Mouse (Mus musculus) megakaryocyte-erythroid progenitor cell, adult 5-6 weeks (primary cell): Measurements from ENCODE around the gene Smyd2. TPM values are rescaled to one million over a fixed set of nuclear protein-coding genes. Genes with fewer than 3 reads are reported as not detected.
A peak's percentile ranks its signal among the peaks of the same experiment; 100 is the strongest.

Experiments
- ATAC-seq: replicated peaks from 2 replicates; pipeline ENCODE4 v1.8.0; 2016; ENCODE audit warnings: mild to moderate bottlenecking, inconsistent platforms; ENCODE audit not compliant: severe bottlenecking, poor library complexity, low FRiP score, low TSS enrichment
- total RNA-seq, 2 experiments: library from RNA; stranded (forward) in 1 of 2; stranded (reverse) in 1 of 2; fragments of 200-1000, 215-1000 nt in 1 of 2; fragments of >200 nt in 1 of 2; fragmentation: Nextera tagmentation in 1 of 2; gene quantifications; 2 replicates each; pipeline ENCODE4 v1.2.3; 2014 to 2017

Gene Smyd2
- 101 and 125 TPM in 2 replicates for total RNA-seq (2014; fragmentation: Nextera tagmentation)
- 152 and 155 TPM in 2 replicates for total RNA-seq (2017)

DNA sequence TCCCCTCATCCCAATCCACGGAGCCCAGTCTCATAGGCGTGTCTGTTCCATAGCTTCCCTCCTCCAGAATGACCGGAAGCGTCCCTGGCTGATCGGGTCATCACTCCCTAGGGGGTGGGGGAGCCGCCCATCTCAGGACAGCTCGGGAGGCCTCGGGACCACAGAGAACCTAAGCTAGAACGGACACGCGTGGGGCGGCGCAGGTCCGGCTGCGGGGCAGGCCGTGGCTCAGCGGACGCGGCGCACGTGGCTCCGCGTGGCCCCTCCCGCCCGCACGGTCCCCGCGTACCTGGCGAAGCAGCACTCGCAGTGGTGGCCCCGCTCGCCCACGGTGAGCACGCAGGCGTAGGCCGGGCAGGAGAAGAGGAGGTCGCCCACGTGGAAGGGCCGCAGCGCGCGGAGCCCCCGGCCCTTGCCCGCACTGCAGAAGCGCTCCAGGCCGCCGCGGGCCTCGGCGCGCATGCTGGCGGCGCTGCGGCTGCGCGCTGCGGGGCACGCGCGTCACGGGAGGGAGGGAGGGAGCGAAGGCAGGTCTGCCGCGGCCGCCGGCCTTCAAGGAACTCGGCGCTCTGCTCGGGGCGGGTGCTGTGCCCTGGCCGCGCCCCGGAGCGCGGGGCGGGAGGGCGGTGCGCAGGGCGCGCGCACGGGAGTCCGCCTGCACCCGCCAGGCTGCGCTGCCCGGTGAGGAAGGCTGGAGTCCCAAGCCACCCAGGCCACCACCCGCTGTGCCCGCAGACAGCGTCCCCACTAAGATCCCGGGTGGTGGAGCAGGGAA lies at the start of gene Smyd2:
Gene Smyd2 (minus strand): TSS at position 546 of the 775 bp plus-strand sequence.
- peak; percentile 87 for ATAC-seq

DNA sequence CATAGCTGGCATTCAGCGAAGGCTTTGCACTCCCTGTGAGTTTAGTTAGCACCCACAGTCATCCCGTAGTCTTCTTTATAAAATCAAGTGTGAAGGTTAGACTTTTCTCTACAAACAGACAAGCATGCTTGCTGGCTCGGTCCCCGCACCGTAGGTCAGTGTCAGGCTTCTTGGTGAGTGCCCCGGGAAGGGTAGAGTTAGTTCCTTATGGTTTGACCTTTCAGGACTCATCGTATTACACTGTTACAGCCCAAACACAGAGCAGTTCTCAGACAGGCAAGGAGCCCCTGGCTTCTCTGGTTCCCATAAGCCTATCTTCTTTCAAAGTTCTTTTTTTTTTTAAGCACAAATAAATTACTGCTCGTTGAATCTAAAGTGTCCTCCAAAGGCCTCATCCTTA lies 48.2 kb upstream of the Smyd2 start:
- no peak for ATAC-seq

DNA sequence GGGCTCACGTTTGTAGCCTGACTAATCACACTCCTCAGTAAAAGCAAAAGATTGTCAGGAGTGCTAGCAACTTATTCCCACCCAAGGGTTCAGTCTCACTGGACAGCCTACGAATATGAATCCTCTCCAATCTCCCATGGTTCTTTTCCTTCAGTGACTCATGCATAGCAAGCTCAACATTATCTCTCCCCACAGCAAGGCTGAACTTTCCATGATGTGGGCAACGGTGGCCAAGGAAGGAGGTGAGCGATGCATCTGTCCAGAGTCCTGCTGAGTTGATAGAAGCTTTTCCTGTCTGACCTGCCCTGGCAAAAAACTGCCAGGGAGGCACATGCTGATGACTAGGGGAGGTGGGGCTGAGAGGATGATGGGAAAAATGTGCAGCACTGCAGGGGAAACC lies 45.9 kb upstream of the Smyd2 start:
- ATAC-seq = no peak

DNA sequence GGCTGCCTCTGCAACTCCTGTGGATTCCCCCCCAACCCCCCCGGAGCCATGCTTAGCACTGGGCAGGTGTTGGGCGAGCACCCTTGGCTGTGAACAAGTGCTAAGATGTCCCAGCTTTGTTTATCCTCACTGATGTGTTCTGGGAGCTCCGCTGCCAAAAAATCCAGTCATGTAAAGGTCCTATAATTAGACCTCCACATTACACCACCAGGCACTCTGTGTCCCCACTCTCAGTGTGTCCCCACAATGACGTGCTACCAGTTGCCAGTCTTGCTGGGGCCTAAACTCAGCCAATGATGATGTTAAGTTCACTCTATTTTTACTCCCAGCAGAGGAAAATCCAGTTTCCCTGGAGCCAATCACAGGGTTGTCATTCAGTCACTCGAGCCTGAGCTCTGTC lies 38.3 kb upstream of the Smyd2 start:
- no peak for ATAC-seq

DNA sequence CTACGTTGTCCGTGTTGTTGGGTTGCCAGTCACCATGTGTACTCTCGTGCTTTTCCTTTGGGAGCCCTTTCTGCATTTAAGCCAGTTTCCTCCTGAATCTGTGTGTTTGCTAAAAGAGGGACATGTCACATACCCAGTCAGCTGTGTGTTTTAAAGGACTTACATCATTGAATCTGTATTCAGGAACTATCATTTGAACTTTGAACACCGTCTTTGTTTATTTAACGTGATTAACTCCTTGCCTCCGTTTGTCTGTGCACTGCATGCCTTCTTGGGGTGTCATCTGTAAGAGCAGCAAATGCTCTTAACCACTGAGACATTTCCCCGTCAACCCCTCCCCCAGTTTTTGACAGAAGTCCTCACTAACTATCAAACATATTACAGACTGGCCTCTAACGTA lies 37.6 kb upstream of the Smyd2 start:
- no peak for ATAC-seq

DNA sequence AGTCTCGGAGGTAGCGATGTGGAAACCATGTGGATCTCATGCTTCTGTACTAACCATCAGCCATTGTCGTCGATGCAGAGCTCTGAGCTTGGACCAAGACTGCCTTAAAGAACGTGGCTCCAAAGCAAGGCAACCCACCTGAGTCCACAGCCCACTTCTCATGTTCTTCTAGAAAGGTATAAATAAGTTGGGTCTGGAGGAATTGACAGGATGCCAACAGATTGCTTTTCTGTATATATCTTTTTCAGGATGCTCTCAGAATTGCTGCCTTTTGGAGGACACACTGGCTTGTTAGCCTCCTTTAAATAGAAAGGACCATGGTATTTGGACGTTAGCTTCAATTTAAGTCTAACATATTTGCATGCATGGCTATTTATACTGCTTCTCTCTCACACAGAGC lies 29.7 kb upstream of the Smyd2 start:
- ATAC-seq = no peak

DNA sequence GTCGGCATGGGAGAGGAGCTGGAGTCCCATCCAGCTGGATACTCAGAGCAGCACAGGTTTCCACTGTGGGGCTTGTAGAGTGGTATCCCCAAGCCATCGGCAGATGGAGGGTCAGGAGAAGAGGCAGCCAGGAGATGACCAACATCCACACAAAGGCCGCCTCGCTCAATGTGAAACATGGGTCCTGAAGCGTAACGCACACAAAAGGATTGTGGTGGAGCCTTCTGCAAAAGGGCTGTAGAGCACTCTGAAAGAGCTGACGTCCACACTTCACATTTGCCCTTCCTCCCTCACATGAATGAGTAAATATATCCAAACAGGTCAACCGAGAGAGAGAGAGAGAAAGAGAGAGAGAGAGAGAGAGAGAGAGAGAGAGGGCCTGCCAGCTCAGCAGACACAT lies 25.2 kb upstream of the Smyd2 start:
- ATAC-seq = no peak

DNA sequence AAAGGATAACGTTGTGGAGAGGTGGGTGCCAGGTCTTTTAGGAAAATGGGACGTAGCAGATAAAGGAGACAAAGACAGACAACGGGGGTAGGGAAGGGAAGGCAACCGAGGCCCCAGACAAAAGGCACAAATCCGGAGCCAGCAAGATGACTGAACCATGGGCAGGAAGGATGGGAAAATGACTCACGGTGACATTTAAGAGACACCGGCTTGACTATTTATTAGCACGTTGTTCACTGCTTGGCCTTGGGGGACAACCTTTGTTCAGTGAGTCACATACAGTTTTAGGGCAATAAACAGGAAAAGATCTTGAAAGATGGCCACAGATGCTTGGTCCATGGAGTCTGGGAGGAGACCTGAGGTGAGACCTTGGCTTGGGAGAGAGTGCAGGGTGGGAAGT lies 24.0 kb upstream of the Smyd2 start:
- ATAC-seq = no peak

DNA sequence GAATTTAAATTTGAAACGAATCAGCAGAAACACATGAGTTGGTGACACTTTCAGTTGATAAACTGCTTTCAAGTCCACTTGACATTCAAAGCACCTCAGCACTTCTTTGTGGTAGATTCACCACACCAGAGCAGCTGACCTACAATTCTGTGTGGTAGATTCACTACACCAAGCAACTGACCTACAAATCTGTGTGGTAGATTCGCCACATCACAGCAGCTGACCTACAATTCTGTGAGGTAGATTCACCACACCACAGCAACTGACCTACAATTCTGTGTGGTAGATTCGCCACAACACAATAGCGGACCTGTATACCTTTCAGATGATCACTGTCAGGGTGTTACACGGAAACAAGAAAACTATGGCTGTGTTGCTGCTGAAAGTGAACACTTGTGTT lies 19.6 kb upstream of the Smyd2 start:
- ATAC-seq = no peak

DNA sequence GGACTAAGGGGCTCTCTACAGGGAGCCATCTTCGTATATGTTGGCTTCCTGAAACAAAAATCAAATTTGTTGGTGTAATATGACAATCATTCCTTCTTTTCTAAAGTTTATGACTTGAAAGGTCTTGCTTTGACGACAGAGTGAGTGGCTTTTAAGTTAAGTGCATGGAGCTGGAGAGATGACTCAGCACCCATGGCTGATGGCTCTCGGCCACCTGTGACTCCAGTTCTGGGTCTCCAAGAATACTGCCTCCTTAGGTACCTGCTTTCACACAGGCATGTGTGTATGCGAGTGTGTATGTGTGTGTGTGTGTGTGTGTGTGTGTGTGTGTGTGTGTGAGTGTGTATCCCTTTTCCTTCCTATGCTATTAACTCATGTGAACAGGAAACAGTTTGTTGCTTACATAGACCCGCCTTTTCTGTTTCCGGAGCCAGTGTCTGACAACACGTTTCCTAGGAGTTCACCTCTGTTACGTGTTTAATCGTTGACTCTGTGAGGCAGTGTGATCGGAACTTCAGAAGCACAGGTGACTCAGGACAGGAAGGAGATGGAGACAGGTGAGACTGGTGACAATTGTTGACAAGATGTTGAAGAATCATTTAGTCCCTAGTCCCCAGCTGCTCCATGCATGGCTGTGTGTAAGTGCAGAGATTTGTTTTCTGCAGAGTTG lies 14.4 kb upstream of the Smyd2 start:
- no peak for ATAC-seq

DNA sequence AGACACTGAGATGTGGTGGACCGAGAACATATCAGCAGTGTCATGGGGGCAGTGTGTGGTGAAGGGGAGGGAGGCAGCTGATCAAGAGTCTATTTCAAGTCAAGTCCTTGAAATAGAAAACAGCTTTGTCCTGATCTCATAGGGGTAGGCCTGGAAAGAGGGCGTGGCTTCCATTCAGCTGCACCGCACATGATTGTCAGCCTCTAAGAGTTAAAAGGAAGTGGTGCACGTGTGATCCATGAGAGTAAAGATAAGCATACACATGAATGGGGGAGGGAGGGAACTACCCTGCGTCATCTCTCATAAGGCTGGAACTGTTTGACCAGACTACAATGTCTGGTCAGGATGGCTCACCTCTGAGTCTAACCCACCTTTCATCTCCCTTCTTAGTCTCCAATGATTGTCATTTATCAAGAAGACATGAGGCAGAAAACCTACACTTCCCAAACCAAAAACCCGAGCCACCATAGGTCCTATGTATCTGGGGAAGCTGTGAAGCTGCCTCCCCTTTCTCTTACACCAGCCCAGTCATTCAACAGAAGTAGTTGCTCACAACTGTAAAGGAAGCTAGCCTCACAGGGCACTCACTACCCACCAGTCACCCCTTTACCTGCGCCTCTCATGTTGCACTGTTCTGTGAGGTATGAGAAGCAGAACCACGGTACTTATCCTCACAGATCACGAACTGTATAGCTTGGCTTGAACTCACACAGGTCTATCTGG lies 11.5 kb upstream of the Smyd2 start:
- peak; percentile 96 for ATAC-seq

DNA sequence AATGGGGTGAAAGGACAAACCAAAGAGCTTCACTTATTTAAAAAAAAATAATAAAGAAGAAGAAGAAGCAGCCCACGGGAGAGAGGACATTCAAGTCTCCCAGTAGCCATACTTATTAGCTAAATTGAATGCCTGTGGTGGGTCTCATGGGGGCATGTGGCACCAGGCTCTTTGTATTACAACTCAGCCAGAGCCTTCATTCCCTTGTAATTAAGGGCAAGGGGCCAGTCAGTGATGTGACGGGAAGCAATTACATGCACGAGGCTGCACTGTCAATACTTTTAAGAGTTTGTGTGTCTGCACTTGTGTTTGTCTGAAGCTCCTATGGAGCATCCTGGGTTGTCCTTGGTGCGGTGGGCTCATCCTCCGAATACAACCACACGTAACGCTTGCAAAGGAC lies 10.8 kb upstream of the Smyd2 start:
- no peak; the same call in 1 of the 2 replicates for ATAC-seq

DNA sequence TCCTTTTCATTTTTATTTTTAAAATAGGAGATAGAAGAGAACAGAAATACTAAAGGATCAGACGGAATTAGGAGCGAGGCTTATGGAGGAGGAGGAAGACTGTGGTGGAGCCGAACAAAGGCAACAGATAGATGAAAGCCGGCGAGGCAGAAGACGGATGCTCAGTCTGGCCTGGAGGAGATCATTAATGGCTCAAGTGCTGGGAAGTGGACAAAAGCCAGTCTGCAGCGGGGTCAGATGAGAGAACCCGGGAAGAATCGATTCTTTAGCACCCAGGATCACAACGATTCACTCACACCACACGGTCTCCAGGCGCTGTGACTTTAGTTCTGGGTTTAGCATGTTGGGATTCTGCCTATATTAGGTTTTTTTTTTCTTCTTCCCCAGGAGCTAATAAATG lies 10.0 kb upstream of the Smyd2 start:
- ATAC-seq = no peak

DNA sequence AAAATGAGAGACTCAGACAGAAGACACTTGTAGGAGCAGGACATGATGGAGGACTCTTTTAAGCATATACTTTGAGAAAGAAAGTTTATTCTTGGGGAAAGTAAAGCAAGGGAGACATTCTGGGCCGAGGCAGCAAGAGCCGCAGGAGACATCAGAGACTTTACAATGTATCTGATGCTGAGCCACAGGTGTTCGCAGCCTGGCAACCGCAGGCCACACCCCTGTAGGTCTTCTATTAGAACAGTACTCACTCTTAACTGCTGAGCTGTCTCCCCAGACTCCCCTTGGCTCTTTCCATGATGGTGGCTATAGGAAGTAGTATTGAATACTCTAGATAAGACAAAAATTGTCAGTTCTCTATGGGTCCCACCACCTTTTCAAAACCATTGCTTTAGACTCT lies 7.7 kb upstream of the Smyd2 start:
- no peak for ATAC-seq

DNA sequence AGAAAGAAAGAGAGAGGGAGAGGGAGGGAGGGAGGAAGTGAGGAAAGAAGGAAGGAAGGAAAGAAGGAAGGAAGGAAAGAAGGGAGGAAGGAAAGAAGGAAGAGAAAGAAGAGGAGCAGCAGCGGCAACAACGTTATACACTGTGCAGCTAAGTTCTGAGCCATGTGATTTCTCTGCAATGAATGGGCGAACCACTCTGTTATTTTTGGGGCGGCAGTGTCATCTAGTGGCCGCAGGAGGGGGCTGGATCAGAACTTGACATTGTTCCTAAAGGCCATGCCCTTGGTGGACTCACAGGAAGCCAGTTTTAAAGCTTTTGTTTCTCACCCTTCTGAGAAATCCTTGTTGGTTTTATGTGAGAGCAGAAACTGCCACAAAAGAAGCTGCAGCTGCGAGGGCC lies 5.5 kb upstream of the Smyd2 start:
- ATAC-seq = peak; percentile 97

DNA sequence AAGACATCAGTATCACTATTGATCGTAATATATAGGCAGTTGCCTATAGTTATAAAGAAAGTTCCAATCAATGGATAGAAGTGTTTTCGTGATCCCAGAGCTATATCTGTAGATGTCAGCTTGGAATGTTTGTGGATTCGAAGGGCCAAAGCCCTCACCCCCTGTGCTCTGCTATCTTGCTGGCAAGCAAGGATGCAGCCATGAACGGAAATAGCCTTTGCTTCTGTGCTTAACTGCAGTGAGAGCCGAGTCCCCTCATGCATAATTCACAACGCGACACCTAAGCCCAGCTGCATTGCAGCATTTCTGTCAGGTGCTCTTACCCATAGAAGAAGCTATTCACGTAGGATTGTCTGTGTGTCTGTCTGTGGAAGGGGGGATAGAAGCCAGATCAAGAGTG lies 4.1 kb upstream of the Smyd2 start:
- no peak for ATAC-seq

DNA sequence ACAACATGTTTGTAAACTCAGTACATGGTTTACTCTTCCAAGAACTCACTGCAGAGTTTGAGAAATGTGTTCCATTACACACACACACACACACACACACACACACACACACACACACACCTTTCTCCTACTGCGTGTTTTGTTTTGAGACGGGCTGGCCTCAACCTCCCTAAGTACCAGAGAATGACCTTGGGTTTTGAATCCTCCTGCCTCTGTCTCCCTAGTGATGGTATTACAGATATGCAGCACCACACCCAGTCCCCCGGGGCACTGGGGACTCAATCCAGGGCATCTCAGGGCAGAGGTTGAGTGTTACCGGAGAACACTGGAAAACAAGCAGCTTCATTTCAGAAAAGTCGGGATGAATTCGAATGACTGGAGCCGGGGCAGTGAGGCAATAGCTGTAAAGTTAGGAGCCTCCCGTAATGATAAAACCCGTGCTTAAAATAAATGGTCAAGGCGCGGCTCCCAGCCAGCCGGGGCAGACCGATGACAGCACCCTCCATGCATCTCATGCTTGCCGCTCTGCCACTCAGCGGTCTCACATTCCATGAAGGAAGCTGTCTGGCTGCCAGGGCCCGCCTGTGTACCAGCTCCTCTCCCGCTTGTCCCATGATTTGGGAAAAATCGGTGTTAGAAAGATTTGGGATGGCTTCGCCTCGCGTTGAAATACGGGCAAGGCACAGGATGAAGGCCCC lies 1.9 kb upstream of the Smyd2 start:
- ATAC-seq = no peak

DNA sequence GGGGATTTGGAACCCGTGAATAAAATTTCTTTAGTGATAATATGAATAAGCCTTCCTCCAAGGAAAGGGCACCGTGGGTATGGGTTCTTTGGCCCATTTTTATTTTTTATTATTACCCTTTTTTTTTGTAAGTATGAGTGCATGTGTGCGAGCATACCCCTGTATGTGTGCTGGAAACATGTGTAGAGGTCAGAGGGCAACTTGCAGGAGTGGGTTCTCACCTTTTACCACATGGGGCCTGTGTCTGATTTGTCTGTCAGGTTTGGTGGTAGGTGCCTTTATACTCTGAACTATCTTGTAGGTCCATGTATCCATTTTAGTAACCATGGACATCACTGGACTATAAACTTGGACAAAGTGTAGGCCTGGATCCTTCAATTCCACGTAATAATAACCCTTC lies 994 bp upstream of the Smyd2 start:
- no peak for ATAC-seq

DNA sequence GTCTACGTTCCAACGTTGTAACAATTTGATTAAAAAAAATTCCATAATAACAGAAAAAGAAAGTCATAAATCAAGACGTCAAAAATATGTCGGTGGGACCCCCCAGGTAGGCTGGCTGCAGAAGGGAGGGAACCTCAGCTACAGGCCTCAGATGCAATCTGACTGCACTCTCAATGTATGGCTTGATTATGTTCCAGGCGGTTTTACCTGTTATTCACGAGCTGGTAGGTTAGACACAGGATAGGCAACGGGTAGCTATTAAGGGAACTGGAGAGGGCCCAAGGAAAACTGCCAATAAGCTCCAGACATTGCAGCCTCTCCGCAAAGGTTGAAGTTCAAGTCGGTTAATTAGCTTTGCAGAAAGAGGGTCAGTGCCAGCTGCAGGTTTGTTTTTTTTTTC lies 558 bp upstream of the Smyd2 start:
- no peak for ATAC-seq

DNA sequence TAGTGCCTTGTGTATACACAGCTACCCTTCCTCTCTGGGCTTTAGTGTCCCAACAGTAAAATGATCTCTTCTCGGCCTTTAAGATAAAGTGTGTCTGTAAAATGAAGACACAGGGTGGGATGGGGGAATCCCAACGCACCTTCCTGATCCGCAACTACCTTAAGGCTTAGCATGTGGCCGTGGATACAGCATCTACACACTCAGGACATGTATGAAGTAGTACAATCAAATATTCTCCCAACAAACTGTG lies 670 bp downstream of the Smyd2 start:
- ATAC-seq = no peak
